Mouse (Mus musculus): ENCODE results near the gene Iglon5. TPM values are rescaled to one million over a fixed set of nuclear protein-coding genes. Genes with fewer than 3 reads are reported as not detected.

The Iglon5 gene
- polyA plus RNA-seq, 1 experiment from 2014 or later: not detected

DNA sequence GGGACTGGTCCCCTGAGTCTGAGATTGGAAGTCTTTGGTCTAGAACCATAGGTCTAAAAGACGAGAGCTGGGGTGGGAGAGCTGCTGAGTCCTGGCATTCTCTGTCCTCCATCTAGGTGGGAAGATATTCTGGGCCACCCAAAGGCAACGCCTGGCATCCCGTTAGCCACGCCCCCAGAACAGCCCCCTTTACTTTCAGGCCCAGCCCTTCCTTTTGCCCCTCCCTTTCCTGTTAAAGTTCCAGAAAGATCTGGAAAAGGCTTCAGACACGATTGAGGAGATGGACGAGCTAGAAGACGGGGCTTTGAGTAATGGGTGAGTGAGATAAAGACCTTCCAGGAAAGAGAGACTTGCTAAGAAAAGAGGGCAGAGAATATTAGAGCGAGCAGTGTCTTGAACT, 62.5 kb downstream of the Iglon5 start, which contains the start of gene Lim2:
Gene Lim2, plus strand, starts transcription at position 265 of the 400 bp plus-strand sequence.
- WGBS: 82% methylated on average over 8 of the region's 8 CpGs
- no peak for TF ChIP-seq EP300 (IDR thresholded peaks at IDR 0.05)
- no peak for TF ChIP-seq CTCF (IDR thresholded peaks at IDR 0.05)
- ATAC-seq: no peak

GRCm38 (mm10) chr7:43423991-43424625, 65.8 kb downstream of the Iglon5 start:
- H3K36me3 ChIP-seq (ENCODE audit: insufficient read depth, low read length): no peaks in the 10 kb centered on the region
- no peaks in the 10 kb centered on the region for H3K9me3 ChIP-seq (ENCODE audit: low read length)
- ATAC-seq (no peak), DNase-seq (ENCODE audit: low spot score) (no peak)
- H3K4me3 ChIP-seq (ENCODE audit: low read depth, low read length): no peak overlapping the region
- 52% methylated on average over 3 of the region's 3 CpGs for WGBS
- TF ChIP-seq CTCF (IDR thresholded peaks at IDR 0.05): no peak
- TF ChIP-seq EP300 (IDR thresholded peaks at IDR 0.05): no peak
- no peaks in the 10 kb centered on the region for H3K27me3 ChIP-seq (replicated peaks; ENCODE audit: insufficient read depth, low read length)
- no peak overlapping the region for H3K4me2 ChIP-seq (replicated peaks; ENCODE audit: low read depth, low read length)
- H3K27ac ChIP-seq (ENCODE audit: low read length): no peak overlapping the region
- no peaks in the 10 kb centered on the region for H3K4me1 ChIP-seq (ENCODE audit: insufficient read depth, low read depth, low read length)
- no peak overlapping the region for H3K9ac ChIP-seq (replicated peaks; ENCODE audit: low read depth)

More for the DNA sequence above, 62.5 kb downstream of the Iglon5 start, which contains the start of gene Lim2:
- no peaks in the 10 kb centered on the region for H3K27me3 ChIP-seq (replicated peaks; ENCODE audit: insufficient read depth, low read length)
- H3K9me3 ChIP-seq (ENCODE audit: low read length): no peaks in the 10 kb centered on the region
- H3K4me1 ChIP-seq (ENCODE audit: insufficient read depth, low read depth, low read length): no peaks in the 10 kb centered on the region
- H3K4me2 ChIP-seq (replicated peaks; ENCODE audit: low read depth, low read length): no peak within 1 kb of the TSS
- no peak within 1 kb of the TSS for H3K4me3 ChIP-seq (ENCODE audit: low read depth, low read length)
- no peak within 1 kb of the TSS for H3K9ac ChIP-seq (replicated peaks; ENCODE audit: low read depth)
- H3K27ac ChIP-seq (ENCODE audit: low read length): no peak within 1 kb of the TSS
- no peaks in the 10 kb centered on the region for H3K36me3 ChIP-seq (ENCODE audit: insufficient read depth, low read length)
- no peak for DNase-seq (ENCODE audit: low spot score)

- H3K4me1 ChIP-seq (ENCODE audit: insufficient read depth, low read depth, low read length): no peaks in the 10 kb centered on the region
- DNase-seq (ENCODE audit: low spot score) (peak; percentile 86), ATAC-seq (peak; percentile 95)
- no peak overlapping the region for H3K9ac ChIP-seq (replicated peaks; ENCODE audit: low read depth)
- H3K36me3 ChIP-seq (ENCODE audit: insufficient read depth, low read length): no peaks in the 10 kb centered on the region
- H3K27me3 ChIP-seq (replicated peaks; ENCODE audit: insufficient read depth, low read length): no peaks in the 10 kb centered on the region
- TF ChIP-seq CTCF (IDR thresholded peaks at IDR 0.05): peak; percentile 96
- TF ChIP-seq EP300 (IDR thresholded peaks at IDR 0.05): no peak
- WGBS: 5% methylated on average over 11 of the region's 11 CpGs
- no peak overlapping the region for H3K27ac ChIP-seq (ENCODE audit: low read length)
- no peaks in the 10 kb centered on the region for H3K9me3 ChIP-seq (ENCODE audit: low read length)
- no peak overlapping the region for H3K4me3 ChIP-seq (ENCODE audit: low read depth, low read length)
- H3K4me2 ChIP-seq (replicated peaks; ENCODE audit: low read depth, low read length): no peak overlapping the region
Observed at GRCm38 (mm10) chr7:43422995-43423617, 66.8 kb downstream of the Iglon5 start.

Small RNAs within 50 kb of the gene (microRNA-seq; reads per million reads assigned to microRNA genes)
- not detected for gene Mir7051

Other genes with a start within 250 kb of the Iglon5 start
- 9.7 and 10.5 TPM in 2 replicates for gene Zfp715, start 176.8 kb downstream of the Iglon5 start, polyA plus RNA-seq (2015; fragmentation: Nextera tagmentation; extraction: Ambion mirVana)
- gene Siglecf, start 138.7 kb downstream of the Iglon5 start, polyA plus RNA-seq (2015; fragmentation: Nextera tagmentation; extraction: Ambion mirVana): 0.88 and 0.98 TPM in 2 replicates
- gene Siglecg, start 81.9 kb downstream of the Iglon5 start, polyA plus RNA-seq (2015; fragmentation: Nextera tagmentation; extraction: Ambion mirVana): 0.43 and 0.48 TPM in 2 replicates
- not detected in 2 replicates for gene Lim2, start 62.4 kb downstream of the Iglon5 start, polyA plus RNA-seq (2015; fragmentation: Nextera tagmentation; extraction: Ambion mirVana)
- gene Nkg7, start 53.0 kb downstream of the Iglon5 start, polyA plus RNA-seq (2015; fragmentation: Nextera tagmentation; extraction: Ambion mirVana): 2.6 and 2.9 TPM in 2 replicates
- gene Cldnd2, start 49.3 kb downstream of the Iglon5 start, polyA plus RNA-seq (2015; fragmentation: Nextera tagmentation; extraction: Ambion mirVana): 0.21 TPM in 1 of 2 replicates, not detected in the other
- 356 and 377 TPM in 2 replicates for gene Etfb, start 46.0 kb downstream of the Iglon5 start, polyA plus RNA-seq (2015; fragmentation: Nextera tagmentation; extraction: Ambion mirVana)
- 0.35 TPM in 1 of 2 replicates, not detected in the other for gene Gm45233, start 45.9 kb downstream of the Iglon5 start, polyA plus RNA-seq (2015; fragmentation: Nextera tagmentation; extraction: Ambion mirVana)
- 5.0 TPM in 2 replicates for gene Vsig10l, start 26.9 kb downstream of the Iglon5 start, polyA plus RNA-seq (2015; fragmentation: Nextera tagmentation; extraction: Ambion mirVana)
- gene 4931406B18Rik, start 15.9 kb upstream of the Iglon5 start, polyA plus RNA-seq (2015; fragmentation: Nextera tagmentation; extraction: Ambion mirVana): not detected in 2 replicates
- 5.0 and 6.2 TPM in 2 replicates for gene Cd33, start 54.4 kb upstream of the Iglon5 start, polyA plus RNA-seq (2015; fragmentation: Nextera tagmentation; extraction: Ambion mirVana)
- gene Zfp658, start 72.2 kb upstream of the Iglon5 start, polyA plus RNA-seq (2015; fragmentation: Nextera tagmentation; extraction: Ambion mirVana): 1.7 and 1.8 TPM in 2 replicates
- gene Zfp719, start 89.5 kb upstream of the Iglon5 start, polyA plus RNA-seq (2015; fragmentation: Nextera tagmentation; extraction: Ambion mirVana): 5.7 and 6.0 TPM in 2 replicates
- 0.08 and 0.27 TPM in 2 replicates for gene Zfp819, start 117.1 kb upstream of the Iglon5 start, polyA plus RNA-seq (2015; fragmentation: Nextera tagmentation; extraction: Ambion mirVana)
- 0.07 and 0.08 TPM in 2 replicates for gene Ceacam18, start 144.6 kb upstream of the Iglon5 start, polyA plus RNA-seq (2015; fragmentation: Nextera tagmentation; extraction: Ambion mirVana)
- 3.2 and 4.0 TPM in 2 replicates for gene Siglece, start 170.1 kb upstream of the Iglon5 start, polyA plus RNA-seq (2015; fragmentation: Nextera tagmentation; extraction: Ambion mirVana)
- 8.5 and 9.0 TPM in 2 replicates for gene Ctu1, start 181.9 kb upstream of the Iglon5 start, polyA plus RNA-seq (2015; fragmentation: Nextera tagmentation; extraction: Ambion mirVana)
- gene Klk14, start 200.3 kb upstream of the Iglon5 start, polyA plus RNA-seq (2015; fragmentation: Nextera tagmentation; extraction: Ambion mirVana): 0.31 and 0.39 TPM in 2 replicates
- 4.8 and 6.3 TPM in 2 replicates for gene Klk13, start 222.5 kb upstream of the Iglon5 start, polyA plus RNA-seq (2015; fragmentation: Nextera tagmentation; extraction: Ambion mirVana)